Mouse (Mus musculus) right cerebral cortex, postnatal 10 days (tissue): ENCODE data around the gene Cacna1b.

Experiments
- DNase-seq, 2 experiments: peaks; one replicate each; pipeline ENCODE4 v3.0.0; 2021; ENCODE audit warnings: low spot score in 2 of 2

Gene Cacna1b

DNA sequence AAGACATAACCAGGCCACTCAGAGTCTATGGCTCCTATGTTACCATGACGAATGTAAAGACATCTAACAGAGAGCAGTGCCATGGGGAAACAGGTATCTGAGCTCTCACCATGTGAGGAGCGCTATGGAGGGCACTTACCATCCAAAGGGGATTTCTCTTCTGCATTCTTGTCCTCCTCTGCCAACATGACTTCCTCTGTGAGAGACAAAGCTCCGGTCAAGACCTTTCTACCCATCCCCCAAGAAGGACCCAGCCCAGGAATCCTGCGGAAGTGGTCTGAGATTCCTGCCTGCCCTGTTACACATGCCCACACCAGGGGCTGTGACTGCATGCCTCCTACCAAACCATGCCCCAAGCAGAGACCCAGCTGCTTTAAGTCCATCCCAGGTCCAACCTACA is 44.0 kb downstream of the Cacna1b start:
- DNase-seq: no peak

GRCm38 (mm10) chr2:24717963-24718362 is 45.0 kb downstream of the Cacna1b start:
- no peak for DNase-seq

DNA sequence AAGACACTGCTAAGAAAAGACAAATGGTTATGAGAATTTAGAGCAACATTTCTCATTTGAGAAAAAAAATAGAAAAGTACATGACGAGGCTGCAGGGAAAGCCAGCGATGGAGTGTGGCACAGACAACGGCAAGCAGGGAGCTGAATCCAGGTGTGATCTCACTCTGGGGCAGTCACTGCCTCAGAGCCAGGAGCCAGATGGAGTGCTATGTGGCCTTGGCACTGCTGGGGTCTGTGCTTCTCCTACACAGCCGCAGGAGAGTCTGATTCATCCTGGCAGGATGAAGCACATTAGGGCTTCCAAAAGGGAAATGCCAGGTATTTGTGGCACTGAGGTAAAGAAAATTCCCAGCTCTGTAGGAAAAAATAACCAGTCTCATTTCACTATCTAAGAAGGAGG is 45.5 kb downstream of the Cacna1b start:
- peak; percentile 40 to 60 for DNase-seq

GRCm38 (mm10) chr2:24705929-24706328 is 57.0 kb downstream of the Cacna1b start:
- DNase-seq: peak in 1 of 2 experiments; percentile 16

GRCm38 (mm10) chr2:24702208-24702957 is 60.6 kb downstream of the Cacna1b start:
- peak in 1 of 2 experiments; percentile 16 for DNase-seq

DNA sequence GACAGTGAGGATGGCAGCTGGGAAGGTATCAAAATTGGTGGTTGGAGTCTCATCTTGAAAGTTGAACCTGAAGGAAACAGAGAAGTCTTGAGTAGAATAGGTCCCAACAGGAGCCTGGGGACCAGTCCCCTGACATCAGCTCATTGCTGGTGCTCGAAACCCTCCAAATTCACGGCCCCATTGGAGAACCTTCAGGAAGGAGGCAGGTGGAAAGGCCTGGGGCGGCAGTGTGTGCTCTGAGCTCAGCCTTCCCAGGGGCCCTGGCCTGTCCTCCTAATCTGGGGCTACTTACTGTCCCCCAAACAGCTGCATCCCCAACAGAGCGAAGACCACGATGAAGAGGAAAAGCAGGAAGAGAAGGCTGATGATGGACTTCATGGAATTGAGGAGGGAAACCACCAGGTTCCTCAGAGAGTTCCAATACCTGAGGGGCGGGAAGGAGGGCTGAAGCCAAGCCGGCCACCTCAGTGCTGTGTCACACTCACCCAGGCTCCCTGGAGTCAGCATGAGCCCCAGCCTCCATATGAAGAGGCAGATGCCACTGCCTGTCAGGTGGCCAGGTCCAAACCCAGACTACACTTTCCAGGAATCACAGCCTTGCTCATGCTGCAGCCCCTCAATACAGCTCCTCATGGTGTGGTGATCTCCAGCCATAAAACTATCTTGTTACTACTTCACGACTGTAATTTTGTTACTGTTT is 65.5 kb downstream of the Cacna1b start:
- DNase-seq: peak in 1 of 2 experiments; percentile 15

DNA sequence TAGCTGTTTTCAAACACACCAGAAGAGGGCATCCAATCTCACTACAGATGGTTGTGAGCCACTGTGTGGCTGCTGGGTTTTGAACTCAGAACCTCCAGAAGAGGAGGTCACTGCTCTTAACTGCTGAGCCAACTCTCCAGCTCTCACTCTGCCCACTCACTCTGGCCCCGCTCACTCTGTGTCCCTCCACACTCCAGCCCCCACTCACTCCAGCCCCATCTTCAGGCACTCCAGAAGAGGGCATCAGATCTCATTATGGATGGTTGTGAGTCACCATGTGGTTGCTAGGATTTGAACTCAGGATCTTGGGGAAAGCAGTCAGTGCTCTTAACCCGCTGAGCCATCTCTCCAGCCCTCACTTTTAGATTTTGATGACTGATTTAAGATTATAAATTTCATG is 70.6 kb downstream of the Cacna1b start:
- DNase-seq: peak in 1 of 2 experiments; percentile 19

GRCm38 (mm10) chr2:24690356-24690755 is 72.6 kb downstream of the Cacna1b start:
- DNase-seq: peak in 1 of 2 experiments; percentile 16

DNA sequence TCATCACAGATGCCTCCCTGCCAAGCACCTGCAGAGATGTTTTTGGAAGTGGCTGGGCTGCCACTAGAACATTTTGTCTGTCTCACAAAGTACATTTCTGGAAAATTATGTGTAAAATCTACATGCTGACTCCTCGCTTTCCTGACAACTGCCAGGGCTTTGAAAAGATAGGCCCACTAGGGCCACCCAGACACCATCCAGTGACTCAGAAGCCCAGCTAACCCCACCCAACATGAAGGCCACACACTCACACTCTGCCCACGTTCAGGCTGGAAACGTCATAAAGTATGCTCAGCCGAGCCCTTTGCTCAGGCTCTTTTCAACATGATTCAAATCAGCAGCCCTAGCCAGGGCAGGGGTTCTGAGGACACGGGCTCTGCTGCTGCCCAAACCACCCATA is 77.6 kb downstream of the Cacna1b start:
- peak in 1 of 2 experiments; percentile 17 for DNase-seq

DNA sequence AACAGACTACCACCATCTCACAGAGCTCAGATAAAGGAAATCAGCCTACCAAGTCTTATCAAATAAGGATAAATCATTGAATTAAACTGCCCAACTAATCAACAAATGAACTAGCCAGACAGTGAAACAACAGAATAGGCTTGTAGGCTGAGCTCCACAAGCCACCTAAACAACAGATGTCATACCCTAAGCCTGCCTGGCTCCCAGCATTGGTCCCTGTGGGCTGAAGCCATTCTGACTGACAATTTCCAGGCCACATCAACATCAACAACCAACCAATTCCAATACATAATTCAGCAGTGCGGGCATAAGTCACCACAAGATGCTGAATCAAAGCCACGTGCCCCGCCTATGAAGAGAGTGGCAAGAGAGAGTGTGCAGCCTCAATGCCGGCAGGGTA is 78.2 kb downstream of the Cacna1b start:
- DNase-seq: peak in 1 of 2 experiments; percentile 13

GRCm38 (mm10) chr2:24683266-24683665 is 79.7 kb downstream of the Cacna1b start:
- no peak for DNase-seq

DNA sequence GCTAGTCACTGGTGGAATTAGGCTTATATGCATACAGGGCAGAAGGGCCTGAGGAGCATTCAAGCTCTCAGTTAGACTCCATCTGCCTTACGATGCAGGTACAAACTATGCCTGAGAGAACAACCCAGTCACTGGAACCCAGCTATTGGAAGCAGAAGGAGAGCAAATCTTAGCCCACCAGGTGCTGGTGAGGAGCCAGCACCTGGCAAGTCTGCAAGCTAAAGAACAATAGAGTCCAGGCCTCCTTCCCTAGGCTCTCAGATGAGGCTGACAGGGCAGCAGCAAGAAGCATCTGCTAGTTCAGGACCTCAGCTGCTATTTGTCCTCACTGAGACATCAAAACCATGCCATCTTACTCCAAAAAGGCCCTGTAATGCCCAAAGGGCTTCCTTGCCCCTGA is 82.2 kb downstream of the Cacna1b start:
- DNase-seq: no peak

DNA sequence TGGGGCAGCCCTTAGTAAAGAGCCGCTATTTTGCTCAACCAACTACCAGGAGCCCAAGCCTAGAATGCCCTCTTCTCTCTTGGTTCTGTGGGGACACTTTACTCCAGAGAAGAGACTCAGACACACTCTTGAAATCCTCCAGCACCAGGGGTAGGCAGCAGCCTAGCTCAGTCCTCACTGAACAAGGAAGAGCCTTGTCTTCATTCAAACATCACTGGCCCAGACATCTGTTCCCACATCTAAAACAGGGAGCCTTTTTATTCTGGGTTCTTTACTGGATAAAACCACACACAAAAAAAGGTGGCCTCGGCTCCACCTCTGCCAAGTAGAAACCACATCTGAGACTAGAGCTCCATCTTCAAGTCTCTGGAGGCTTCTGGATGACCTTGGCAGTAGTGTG is 82.8 kb downstream of the Cacna1b start:
- no peak for DNase-seq

DNA sequence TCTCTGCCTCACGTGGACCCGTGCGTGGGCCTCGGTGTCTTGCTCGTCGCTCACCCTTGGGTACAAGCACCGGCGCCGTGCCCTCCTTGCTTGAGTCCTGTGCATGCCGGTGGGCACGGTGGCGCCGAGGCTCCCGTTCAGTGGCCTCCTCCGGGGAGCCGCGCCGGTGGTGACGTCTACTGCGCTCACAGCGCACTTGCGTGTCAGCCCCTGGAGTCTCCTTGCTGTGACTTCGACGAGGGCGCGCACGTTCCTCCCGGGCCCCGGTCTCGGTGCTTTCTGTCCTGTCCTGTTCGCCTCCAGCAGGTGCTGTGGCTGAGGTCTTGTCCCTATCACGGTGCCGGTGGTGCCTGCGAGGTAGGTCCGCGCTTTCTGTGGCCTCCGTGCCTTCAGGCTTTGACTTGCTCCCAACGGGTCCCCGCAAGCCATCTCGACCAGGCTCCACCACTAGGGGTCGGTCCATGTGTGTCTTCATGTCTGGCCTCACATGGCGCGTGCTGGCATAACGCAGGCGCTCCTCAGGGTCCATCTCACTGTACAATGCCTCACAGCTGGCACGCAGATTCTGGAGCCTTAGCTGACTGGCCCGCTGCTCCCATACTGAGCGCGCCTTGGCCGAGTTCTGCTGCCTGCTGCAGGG is 83.8 kb downstream of the Cacna1b start:
- DNase-seq: peak; percentile 70 to 71

GRCm38 (mm10) chr2:24678538-24678937 is 84.4 kb downstream of the Cacna1b start:
- no peak for DNase-seq

DNA sequence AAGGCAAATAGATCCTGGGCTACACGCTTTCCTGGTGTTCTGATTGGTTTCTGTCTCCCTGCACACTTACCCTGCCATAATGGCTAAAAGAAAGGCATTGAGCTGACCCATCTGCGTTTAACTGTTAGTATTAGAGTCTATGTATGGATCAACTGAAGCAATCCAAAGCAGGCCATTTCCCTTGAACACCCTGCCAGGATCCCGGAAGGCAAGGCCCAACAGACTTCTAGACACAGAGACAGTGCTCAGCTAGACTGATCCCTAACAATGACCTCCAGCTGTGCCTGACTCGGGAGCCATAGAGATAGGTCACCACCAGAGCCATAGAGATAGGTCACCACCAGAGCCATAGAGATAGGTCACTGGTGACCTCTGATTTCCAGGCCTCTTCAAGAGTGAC is 84.8 kb downstream of the Cacna1b start:
- no peak for DNase-seq

DNA sequence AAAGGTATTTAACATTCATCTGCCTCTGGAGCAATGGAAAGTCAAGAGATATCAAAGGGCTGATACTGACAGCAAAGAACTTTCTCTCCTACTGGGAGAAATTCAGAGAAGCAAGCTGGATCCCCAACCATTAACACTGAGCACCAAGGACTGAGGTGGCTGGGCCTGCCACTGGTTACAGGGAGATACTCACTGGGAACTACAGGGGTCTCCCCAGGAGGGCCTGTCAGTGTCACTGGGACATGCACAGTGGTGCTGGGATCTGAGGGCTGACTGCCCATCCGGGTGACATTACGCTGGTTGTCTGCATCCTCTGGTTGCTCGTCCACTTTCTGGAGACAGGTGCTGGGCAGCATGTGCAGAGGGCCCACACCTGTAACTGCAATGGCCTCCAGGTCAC is 85.3 kb downstream of the Cacna1b start:
- DNase-seq: no peak

DNA sequence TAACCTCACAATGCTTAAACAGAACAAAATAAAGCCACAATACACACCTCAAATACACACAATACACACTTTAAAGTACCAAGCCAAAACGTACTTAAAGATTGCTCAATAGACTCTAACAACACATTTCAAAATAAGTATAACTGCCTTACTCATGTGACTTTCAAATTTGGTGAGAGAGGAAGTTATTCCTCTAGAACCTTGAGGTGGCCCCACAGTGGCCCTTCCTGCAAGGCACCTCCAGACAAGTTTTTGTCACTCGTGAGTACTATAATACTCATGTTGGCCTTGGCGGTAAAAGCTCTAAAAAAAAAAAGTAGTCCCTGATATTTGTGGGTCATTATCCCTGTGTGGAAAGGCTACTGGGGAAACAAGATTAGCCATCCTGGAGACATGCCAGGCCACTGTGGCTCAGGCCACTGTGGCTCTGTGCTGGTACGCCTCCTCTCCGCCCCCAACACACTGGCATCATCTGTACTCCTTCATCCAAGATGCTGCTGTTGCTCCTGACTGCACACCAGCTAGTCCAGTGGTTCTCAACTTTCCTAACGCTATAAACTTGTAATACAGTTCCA is 88.4 kb downstream of the Cacna1b start:
- DNase-seq: no peak

DNA sequence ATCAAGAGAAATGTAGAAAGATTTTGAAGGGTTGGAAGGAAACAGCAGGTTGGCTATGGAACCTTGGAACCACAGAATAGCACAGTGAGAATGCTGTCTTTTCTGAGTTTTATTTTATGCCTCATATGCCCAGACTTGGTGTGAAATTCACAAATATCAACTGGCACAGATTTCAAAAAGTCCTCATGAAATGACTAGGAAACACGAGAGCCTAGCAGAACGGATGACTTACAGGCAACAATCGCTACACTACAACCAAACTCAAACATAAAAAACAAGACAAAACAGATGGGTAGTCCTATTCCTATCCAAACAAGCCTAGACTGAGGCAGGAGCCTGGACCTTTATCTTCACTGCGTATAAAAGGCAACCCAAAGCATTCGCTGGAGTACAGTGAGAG is 94.4 kb downstream of the Cacna1b start:
- DNase-seq: no peak

DNA sequence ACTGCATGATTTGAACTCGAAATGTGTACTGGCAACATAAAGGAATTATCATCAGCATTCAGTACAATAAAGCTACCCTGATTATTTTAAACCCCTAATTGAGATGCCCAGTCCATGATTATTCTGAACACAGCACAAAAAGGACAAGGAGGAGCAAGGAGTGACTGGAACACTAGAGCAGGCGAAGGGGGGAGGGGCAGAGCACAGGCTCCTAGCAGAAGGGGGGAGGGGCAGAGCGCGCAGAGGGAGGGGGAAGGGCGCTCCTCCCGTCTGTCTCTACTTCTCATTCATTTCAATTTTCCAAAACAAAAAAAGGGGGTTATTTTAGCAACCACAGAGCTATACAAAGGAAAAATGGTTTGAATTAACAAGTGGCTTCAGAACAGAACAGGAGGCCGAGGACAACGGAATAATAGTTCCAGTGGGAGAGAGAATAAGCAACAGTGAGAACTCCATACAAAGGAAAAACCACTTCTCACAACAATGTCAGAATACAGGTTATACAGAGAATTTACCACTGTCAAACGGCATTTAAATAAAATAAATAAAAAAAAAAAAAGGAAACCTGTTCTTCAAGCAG is 98.2 kb downstream of the Cacna1b start:
- DNase-seq: peak; percentile 59 to 65

DNA sequence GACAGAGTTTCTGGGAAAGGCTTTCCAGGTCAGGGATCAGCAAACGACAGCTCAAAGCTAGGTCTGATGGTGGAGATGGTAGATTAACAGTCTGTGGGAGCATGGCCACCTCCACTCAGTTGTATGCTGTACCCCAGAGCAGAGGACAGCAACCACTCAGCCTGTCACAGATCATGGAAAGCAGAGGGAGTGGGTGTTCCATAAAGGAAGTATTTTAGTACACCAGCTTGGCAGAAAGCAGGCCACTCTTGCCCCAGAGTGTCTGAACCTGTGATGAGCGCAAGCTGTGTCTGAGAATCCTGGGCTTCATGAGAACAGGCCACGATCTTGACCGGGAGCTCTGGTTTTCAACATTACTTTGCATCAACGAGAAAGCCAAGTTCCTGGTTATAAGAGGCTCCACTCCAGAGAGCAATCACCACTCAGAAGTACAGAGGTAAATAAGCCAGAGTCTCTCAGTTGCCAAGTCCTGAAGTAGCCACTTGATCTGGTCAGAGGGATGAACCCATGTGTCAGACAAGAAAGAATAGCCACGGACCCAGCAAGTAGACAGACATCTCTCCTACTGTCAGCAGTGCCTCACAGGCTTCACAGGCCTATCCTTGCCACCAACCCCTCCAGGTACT is 103.7 kb downstream of the Cacna1b start:
- DNase-seq: no peak

DNA sequence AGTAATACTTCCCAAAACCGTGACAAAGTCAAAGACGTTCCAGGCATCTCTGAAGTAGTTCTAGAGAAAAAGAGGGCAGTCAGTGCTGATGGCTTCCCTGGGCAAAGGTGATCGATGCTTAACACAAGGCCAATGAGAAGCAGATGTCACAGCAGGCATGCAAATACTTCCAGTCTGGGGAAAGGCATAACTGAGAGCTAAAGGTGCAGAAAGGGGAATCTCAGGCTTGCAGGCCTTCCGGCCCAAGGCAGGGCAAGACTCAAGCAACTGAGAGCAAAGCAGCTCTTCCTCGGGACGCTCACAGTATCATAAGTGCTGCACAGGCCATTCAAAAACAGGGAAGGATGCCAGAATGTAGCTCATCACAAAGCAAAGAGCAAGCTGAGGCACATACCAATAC is 114.4 kb downstream of the Cacna1b start:
- DNase-seq: no peak
